Mouse (Mus musculus): ENCODE data around the gene Rab11fip3. TPM values are rescaled to one million over a fixed set of nuclear protein-coding genes. Genes with fewer than 3 reads are reported as not detected.

The Rab11fip3 gene
- polyA plus RNA-seq, 1 experiment = 454 TPM

DNA sequence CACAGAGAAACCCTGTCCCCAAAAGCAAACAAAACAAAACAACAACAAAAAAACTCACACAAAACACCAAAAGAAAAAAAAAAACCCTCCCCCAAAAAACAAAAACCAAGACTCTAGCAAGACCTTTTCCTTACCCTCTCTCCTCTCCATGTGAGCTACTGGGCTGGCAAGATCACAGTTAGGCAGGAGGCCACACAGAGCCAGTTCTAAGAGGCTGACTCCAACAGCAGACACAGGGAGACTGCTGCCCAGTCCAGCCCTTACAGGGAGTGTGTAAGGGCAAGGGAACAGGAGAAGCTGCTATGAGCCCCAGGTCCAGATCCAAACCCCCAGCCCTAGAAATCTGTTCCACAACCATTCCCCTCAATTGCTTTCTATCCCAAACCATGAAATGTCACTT lies 61.0 kb downstream of the Rab11fip3 start:
- no peak for DNase-seq
- TF ChIP-seq POLR2A (IDR thresholded peaks at IDR 0.05; ENCODE audit: low read depth, low read length) = no peak
- TF ChIP-seq CTCF (conservative IDR thresholded peaks at IDR 0.05; ENCODE audit: insufficient read depth, insufficient read length, low read depth, low read length) = no peak
- Histone ChIP-seq H3K36me3 (ENCODE audit: control insufficient read depth, insufficient read depth, low read length) (peaks cover 3% of the 10 kb centered on the region; the same call in 1 of the 2 replicates), H3K4me1 (ENCODE audit: control insufficient read depth, insufficient read depth, low read length) (peaks cover 19% of the 10 kb centered on the region; the same call in 1 of the 2 replicates), H3K27me3 (replicated peaks; ENCODE audit: control insufficient read depth, insufficient read depth, low read length) (no peaks in the 10 kb centered on the region), H3K4me3 (ENCODE audit: insufficient read depth, low read depth, low read length) (no peak overlapping the region), H3K27ac (ENCODE audit: insufficient read depth, low read depth, low read length) (no peak overlapping the region)

DNA sequence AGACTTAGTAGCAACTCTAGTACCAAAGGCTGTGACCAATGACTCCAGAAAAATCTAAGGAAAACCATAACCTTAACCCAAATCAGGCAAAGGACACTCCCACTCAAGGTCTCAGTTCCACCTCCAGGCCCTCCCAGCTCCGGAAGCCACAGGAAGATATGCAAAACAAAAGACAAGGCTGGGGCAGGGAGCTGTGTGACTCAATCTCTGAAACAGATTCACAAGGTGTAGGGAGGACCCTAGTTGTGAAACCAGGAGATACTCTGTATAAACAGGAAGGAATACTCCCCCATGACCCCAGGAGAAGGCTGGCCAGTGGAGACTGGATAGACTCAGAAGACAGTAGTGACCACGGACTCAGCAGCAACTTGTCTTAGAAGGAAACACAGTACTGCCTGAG lies 61.7 kb downstream of the Rab11fip3 start:
- WGBS = 32% methylated on average over 2 of the region's 2 CpGs
- Histone ChIP-seq H3K4me3 (ENCODE audit: insufficient read depth, low read depth, low read length) (no peak overlapping the region), H3K27me3 (replicated peaks; ENCODE audit: control insufficient read depth, insufficient read depth, low read length) (no peaks in the 10 kb centered on the region), H3K4me1 (ENCODE audit: control insufficient read depth, insufficient read depth, low read length) (peaks cover 19% of the 10 kb centered on the region; the same call in 1 of the 2 replicates), H3K36me3 (ENCODE audit: control insufficient read depth, insufficient read depth, low read length) (peaks cover 2% of the 10 kb centered on the region; the same call in 1 of the 2 replicates), H3K27ac (ENCODE audit: insufficient read depth, low read depth, low read length) (no peak overlapping the region)
- TF ChIP-seq POLR2A (IDR thresholded peaks at IDR 0.05; ENCODE audit: low read depth, low read length) (no peak), CTCF (conservative IDR thresholded peaks at IDR 0.05; ENCODE audit: insufficient read depth, insufficient read length, low read depth, low read length) (no peak)
- DNase-seq = no peak

DNA sequence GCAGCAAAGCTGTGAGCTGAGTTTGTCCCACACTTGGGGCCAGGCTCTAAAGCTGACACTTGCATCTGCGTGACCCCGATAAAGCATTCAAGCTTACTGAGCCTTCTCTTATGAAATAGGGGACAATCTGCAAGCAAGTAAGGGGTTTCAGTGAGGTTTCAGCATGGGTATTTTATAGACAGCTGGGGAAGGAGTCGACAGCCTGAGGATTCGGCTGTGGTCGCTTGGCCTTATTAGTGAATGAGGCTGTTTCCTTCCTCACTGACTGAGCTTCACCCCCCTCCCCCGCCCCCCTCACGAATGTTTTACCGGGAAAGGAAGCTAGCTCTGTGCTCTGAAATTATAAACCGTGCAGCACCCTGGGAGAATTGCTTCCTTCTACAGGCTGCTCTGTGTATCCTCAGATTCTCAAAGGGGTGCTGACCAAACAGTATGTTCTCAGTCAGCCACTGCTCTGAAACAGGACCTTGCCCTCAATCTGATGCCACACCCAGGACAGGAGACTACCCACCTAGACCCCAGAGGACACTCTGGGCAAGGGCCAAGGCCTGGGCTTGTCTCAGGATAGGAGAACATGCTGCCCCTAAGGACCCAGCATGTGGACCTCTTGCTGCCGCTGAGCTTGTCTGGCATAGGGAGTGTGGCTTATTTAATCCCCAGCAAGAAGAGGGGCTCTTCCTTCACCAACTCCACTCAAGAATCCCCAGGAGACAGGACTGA lies 63.5 kb downstream of the Rab11fip3 start:
- no peak overlapping the region for H3K27ac ChIP-seq (ENCODE audit: insufficient read depth, low read depth, low read length)
- DNase-seq = no peak
- WGBS = 43% methylated on average over 10 of the region's 10 CpGs

DNA sequence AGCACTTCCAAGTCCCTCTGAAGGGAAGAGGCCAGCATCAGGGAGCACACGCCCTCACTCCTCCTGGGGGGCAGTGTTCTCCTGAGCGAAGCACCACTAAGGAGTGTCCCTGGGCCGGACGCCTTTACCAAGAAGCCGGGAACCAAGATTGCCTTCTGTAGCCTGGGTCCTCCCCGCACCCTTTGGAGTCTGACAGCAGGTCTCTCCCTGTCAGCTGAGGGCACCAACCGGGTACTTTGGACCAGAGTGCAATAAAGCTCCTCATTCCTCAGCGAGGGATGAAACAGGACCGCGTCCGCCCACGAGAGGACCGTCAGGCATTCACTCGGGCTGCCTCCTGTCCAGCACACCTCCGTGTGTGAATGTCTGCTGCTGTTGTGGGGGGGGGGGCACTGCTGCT lies 64.6 kb downstream of the Rab11fip3 start:
- DNase-seq = peak; percentile 68
- H3K27ac ChIP-seq (ENCODE audit: insufficient read depth, low read depth, low read length) = 0 out of 2 replicates have a peak overlapping the region, but pooled peaks have one; percentile 16
- TF ChIP-seq POLR2A (IDR thresholded peaks at IDR 0.05; ENCODE audit: low read depth, low read length) (no peak), CTCF (conservative IDR thresholded peaks at IDR 0.05; ENCODE audit: insufficient read depth, insufficient read length, low read depth, low read length) (no peak)
- H3K4me1 ChIP-seq (ENCODE audit: control insufficient read depth, insufficient read depth, low read length) = peaks cover 7% of the 10 kb centered on the region; the same call in 1 of the 2 replicates
- WGBS = 62% methylated on average over 15 of the region's 15 CpGs
- peaks cover 2% of the 10 kb centered on the region; the same call in 1 of the 2 replicates for H3K36me3 ChIP-seq (ENCODE audit: control insufficient read depth, insufficient read depth, low read length)
- no peaks in the 10 kb centered on the region for H3K27me3 ChIP-seq (replicated peaks; ENCODE audit: control insufficient read depth, insufficient read depth, low read length)
- no peak overlapping the region for H3K4me3 ChIP-seq (ENCODE audit: insufficient read depth, low read depth, low read length)

More for the DNA sequence above, 63.5 kb downstream of the Rab11fip3 start:
- Histone ChIP-seq H3K4me3 (ENCODE audit: insufficient read depth, low read depth, low read length) (no peak overlapping the region), H3K36me3 (ENCODE audit: control insufficient read depth, insufficient read depth, low read length) (peaks cover 2% of the 10 kb centered on the region; the same call in 1 of the 2 replicates), H3K27me3 (replicated peaks; ENCODE audit: control insufficient read depth, insufficient read depth, low read length) (no peaks in the 10 kb centered on the region), H3K4me1 (ENCODE audit: control insufficient read depth, insufficient read depth, low read length) (peaks cover 11% of the 10 kb centered on the region; the same call in 1 of the 2 replicates)
- TF ChIP-seq POLR2A (IDR thresholded peaks at IDR 0.05; ENCODE audit: low read depth, low read length) (no peak), CTCF (conservative IDR thresholded peaks at IDR 0.05; ENCODE audit: insufficient read depth, insufficient read length, low read depth, low read length) (no peak)

DNA sequence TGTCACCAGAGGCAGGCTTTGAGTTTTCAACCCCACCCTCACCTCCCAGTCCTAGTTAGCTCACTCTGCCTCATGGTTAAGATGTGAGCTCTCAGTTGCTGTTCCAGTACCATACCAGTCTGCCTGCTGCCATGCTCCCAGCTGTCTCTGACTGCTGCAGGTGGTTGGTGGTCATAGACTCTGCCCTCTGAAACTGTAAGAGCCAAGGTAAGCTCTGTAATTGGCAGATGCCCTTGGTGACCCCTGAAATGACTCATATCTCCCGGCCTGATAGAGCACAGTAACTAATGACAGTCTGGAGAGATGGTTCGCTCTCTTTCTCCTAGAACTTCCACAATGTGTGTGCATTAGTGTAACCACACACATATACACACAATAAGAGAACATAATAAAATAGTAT lies 65.5 kb downstream of the Rab11fip3 start:
- no peak for DNase-seq
- no peaks in the 10 kb centered on the region for H3K27me3 ChIP-seq (replicated peaks; ENCODE audit: control insufficient read depth, insufficient read depth, low read length)

DNA sequence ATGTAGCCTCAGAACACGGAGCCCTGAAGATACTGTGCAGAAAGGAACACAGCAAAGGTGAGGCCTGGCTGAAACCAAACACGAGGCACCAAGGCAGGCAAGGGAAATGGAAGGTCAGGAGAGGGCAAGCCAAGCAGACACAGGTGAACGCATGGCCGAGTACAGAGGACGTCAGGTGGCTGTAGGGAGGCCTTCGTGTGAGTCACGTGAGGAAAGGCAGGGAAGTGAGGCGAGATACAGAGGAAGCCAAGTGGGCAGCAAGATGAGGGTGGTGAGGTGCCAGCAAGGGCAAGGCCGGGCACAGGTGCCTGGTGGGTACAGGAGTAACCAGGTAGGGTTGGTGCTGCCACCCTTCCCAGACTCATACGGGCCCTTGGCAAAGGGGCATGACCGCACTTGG lies 70.9 kb downstream of the Rab11fip3 start:
- no peak for DNase-seq
- 43% methylated on average over 11 of the region's 11 CpGs for WGBS
- Histone ChIP-seq H3K27ac (ENCODE audit: insufficient read depth, low read depth, low read length) (peak overlapping the region; percentile 49), H3K4me3 (ENCODE audit: insufficient read depth, low read depth, low read length) (no peak overlapping the region), H3K27me3 (replicated peaks; ENCODE audit: control insufficient read depth, insufficient read depth, low read length) (no peaks in the 10 kb centered on the region), H3K36me3 (ENCODE audit: control insufficient read depth, insufficient read depth, low read length) (peaks cover 8% of the 10 kb centered on the region; the same call in 1 of the 2 replicates), H3K4me1 (ENCODE audit: control insufficient read depth, insufficient read depth, low read length) (peaks cover 8% of the 10 kb centered on the region; the same call in 1 of the 2 replicates)
- TF ChIP-seq POLR2A (IDR thresholded peaks at IDR 0.05; ENCODE audit: low read depth, low read length) = no peak
- no peak for TF ChIP-seq CTCF (conservative IDR thresholded peaks at IDR 0.05; ENCODE audit: insufficient read depth, insufficient read length, low read depth, low read length)

More for the DNA sequence above, 65.5 kb downstream of the Rab11fip3 start:
- peaks cover 2% of the 10 kb centered on the region; the same call in 1 of the 2 replicates for H3K4me1 ChIP-seq (ENCODE audit: control insufficient read depth, insufficient read depth, low read length)
- no peak for TF ChIP-seq CTCF (conservative IDR thresholded peaks at IDR 0.05; ENCODE audit: insufficient read depth, insufficient read length, low read depth, low read length)
- peaks cover 2% of the 10 kb centered on the region; the same call in 1 of the 2 replicates for H3K36me3 ChIP-seq (ENCODE audit: control insufficient read depth, insufficient read depth, low read length)
- no peak overlapping the region for H3K4me3 ChIP-seq (ENCODE audit: insufficient read depth, low read depth, low read length)
- WGBS = 73% methylated on average over 2 of the region's 2 CpGs
- no peak overlapping the region for H3K27ac ChIP-seq (ENCODE audit: insufficient read depth, low read depth, low read length)

DNA sequence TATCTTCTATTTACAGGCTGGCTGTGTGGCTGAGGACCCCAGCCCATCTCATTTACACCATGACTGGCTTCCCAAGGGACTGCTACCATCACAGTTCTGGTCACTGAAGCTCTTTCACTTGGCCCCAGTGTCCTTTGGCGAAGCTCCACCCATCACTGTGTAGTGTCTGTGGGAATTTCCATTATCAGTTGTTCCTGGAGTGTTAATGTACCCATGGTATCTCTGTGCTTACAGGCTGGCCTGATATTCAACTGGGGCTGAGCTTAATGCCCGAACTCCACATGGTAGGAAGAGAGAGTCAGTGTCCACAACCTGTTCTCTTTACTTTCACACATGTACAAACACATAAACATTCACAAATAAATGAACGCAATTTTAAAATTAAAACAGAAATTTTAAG lies 75.9 kb downstream of the Rab11fip3 start:
- WGBS = 93% methylated on average over 3 of the region's 3 CpGs
- TF ChIP-seq CTCF (conservative IDR thresholded peaks at IDR 0.05; ENCODE audit: insufficient read depth, insufficient read length, low read depth, low read length) (no peak), POLR2A (IDR thresholded peaks at IDR 0.05; ENCODE audit: low read depth, low read length) (no peak)
- H3K27me3 ChIP-seq (replicated peaks; ENCODE audit: control insufficient read depth, insufficient read depth, low read length) = no peaks in the 10 kb centered on the region

More for the DNA sequence above, 75.9 kb downstream of the Rab11fip3 start:
- Histone ChIP-seq H3K27ac (ENCODE audit: insufficient read depth, low read depth, low read length) (no peak overlapping the region), H3K4me1 (ENCODE audit: control insufficient read depth, insufficient read depth, low read length) (peaks cover 5% of the 10 kb centered on the region; the same call in 1 of the 2 replicates), H3K4me3 (ENCODE audit: insufficient read depth, low read depth, low read length) (no peak overlapping the region), H3K36me3 (ENCODE audit: control insufficient read depth, insufficient read depth, low read length) (peaks cover 18% of the 10 kb centered on the region)
- no peak for DNase-seq
